Mouse (Mus musculus) G1E (cell line): ENCODE data around the gene Gm10272. TPM values are rescaled to one million over a fixed set of nuclear protein-coding genes. Genes with fewer than 3 reads are reported as not detected.
"Not testable (repeated sequence)": the region's sequence is repeated elsewhere in the genome, so short reads cannot be mapped to it uniquely, and the experiment has no call there.

Source experiments
- ATAC-seq: 2 replicates; pipeline ENCODE4 v1.8.0; 2016; ENCODE audit warnings: mild to moderate bottlenecking; ENCODE audit not compliant: insufficient number of reproducible peaks, poor library complexity, low FRiP score, severe bottlenecking; ENCODE audit errors: extremely low read depth
- DNase-seq: peaks from one replicate; pipeline ENCODE4 v3.0.0; 2012; ENCODE audit warnings: low spot score
- H3K27me3 ChIP-seq: 2 replicates; pipeline ENCODE4 v1.6.1; 2012; ENCODE audit warnings: mild to moderate bottlenecking, low read length, inconsistent platforms; ENCODE audit not compliant: insufficient read depth
- H3K36me3 ChIP-seq: replicated peaks from 2 replicates; pipeline ENCODE3; 2012; ENCODE audit warnings: mild to moderate bottlenecking, inconsistent platforms
- H3K4me1 ChIP-seq: 2 replicates; pipeline ENCODE4 v1.6.1; 2012; ENCODE audit warnings: low read depth, low read length, inconsistent platforms, mixed read lengths; ENCODE audit not compliant: insufficient read depth
- H3K4me3 ChIP-seq: 2 replicates; pipeline ENCODE4 v1.5.1; 2012; ENCODE audit warnings: low read depth, mild to moderate bottlenecking, inconsistent platforms, low read length, moderate library complexity, mixed read lengths
- H3K9me3 ChIP-seq: replicated peaks from 2 replicates; pipeline ENCODE4 v1.6.1; 2012; ENCODE audit warnings: inconsistent platforms
- CTCF ChIP-seq: IDR thresholded peaks from 2 replicates; pipeline ENCODE4 v1.5.1; 2012; ENCODE audit warnings: low read depth, low read length, inconsistent platforms, mixed read lengths
- GATA1 ChIP-seq: IDR thresholded peaks from 2 replicates; pipeline ENCODE4 v1.6.1; 2012; ENCODE audit warnings: borderline replicate concordance, low read length, inconsistent platforms, mixed read lengths
- GATA2 ChIP-seq: IDR thresholded peaks from 2 replicates; pipeline ENCODE4 v1.6.1; 2012; ENCODE audit warnings: low read depth, low read length, inconsistent platforms, borderline replicate concordance
- POLR2AphosphoS5 ChIP-seq: IDR thresholded peaks from 2 replicates; pipeline ENCODE4 v1.6.1; 2012; ENCODE audit warnings: low read depth, low read length, inconsistent platforms; ENCODE audit not compliant: insufficient replicate concordance
- TAL1 ChIP-seq: conservative IDR thresholded peaks from 2 replicates; pipeline ENCODE4 v1.6.1; 2012; ENCODE audit warnings: low read depth, low read length, inconsistent platforms, mixed read lengths
- polyA plus RNA-seq: library from polyadenylated mRNA; stranded (reverse); fragments of >175 nt; gene quantifications from 2 replicates; pipeline ENCODE4 v1.2.3, GENCODE M21; 2012
- total RNA-seq, 2 experiments: library from RNA; stranded (forward) in 1 of 2; stranded (reverse) in 1 of 2; fragments of 200-1000 nt in 1 of 2; fragments of >200 nt in 1 of 2; fragmentation: Nextera tagmentation in 1 of 2; gene quantifications; 2 replicates each; pipeline ENCODE4 v1.2.3; 2014 to 2017

Gm10272 gene
- total and polyA plus RNA-seq, 3 experiments: not detected

DNA sequence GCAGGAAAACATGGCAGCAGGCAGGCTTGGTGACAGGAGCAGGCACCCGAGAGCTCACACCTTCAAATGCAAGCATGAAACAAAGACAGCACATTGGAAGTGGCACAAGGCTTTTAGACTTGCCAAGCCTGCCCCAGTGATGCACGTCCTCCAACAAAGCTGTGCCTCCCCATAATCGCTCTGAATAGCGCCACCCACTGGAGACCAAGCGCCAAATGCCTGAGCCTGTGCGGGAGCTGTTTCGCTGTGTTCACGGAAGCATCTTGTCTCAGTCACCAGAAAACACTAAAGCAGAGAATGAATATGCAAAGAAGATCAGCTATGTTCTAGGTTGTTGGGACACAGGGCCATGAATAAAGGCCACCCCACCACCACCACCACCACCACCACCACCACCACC lies 18.4 kb downstream of the Gm10272 start:
- H3K4me3 ChIP-seq: no peak overlapping the region
- no peaks in the 10 kb centered on the region for H3K36me3 ChIP-seq
- TF ChIP-seq CTCF (no peak), TAL1 (no peak)
- no peak for ATAC-seq
- no peak for DNase-seq
- no peaks in the 10 kb centered on the region for H3K4me1 ChIP-seq
- H3K27me3 ChIP-seq: peaks cover 5% of the 10 kb centered on the region; the same call in 1 of the 2 replicates
- H3K9me3 ChIP-seq: peaks cover 4% of the 10 kb centered on the region

- Histone ChIP-seq H3K4me1 (no peaks in the 10 kb centered on the region), H3K4me3 (no peak within 1 kb of the TSS), H3K27me3 (no peaks in the 10 kb centered on the region), H3K9me3 (no peaks in the 10 kb centered on the region), H3K36me3 (no peaks in the 10 kb centered on the region)
- DNase-seq (no peak), ATAC-seq (no peak)
- no peak for TF ChIP-seq CTCF
- TF ChIP-seq TAL1: no peak
- TF ChIP-seq GATA2: no peak
- no peak for TF ChIP-seq GATA1
- no peak for TF ChIP-seq POLR2AphosphoS5
Measured at GRCm38 (mm10) chr10:77726186-77726585, 19.8 kb downstream of the Gm10272 start, which contains the start of gene Gm10100. TSS of gene Gm10100 (plus strand) at chr10:77726486.

DNA sequence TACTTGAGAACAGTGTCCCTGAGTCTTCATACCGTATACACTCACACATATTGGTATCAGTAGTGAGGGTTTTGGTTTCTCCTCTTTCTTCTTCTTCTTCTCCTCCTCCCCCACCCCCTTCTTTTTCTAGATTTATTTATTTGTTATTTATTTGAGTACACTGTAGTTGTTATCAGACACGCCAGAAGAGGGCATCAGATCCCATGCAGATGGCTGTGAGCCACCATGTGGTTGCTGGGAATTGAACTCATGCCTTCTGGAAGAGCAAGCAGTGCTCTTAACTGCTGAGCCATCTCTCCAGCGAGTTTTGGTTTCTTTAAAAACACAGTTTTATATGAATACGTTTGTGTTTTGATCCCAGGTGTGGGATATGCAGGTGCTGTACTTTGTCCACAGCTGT lies 21.9 kb downstream of the Gm10272 start:
- no peak for TF ChIP-seq CTCF
- no peak for TF ChIP-seq GATA1
- no peak for TF ChIP-seq TAL1
- no peak for TF ChIP-seq POLR2AphosphoS5
- TF ChIP-seq GATA2: no peak
- Histone ChIP-seq H3K36me3 (no peaks in the 10 kb centered on the region), H3K27me3 (peaks cover 6% of the 10 kb centered on the region; the same call in 1 of the 2 replicates), H3K4me1 (no peaks in the 10 kb centered on the region), H3K9me3 (no peaks in the 10 kb centered on the region), H3K4me3 (no peak overlapping the region)
- ATAC-seq (no peak), DNase-seq (no peak)

GRCm38 (mm10) chr10:77729241-77729640 lies 22.8 kb downstream of the Gm10272 start:
- ATAC-seq: no peak
- no peaks in the 10 kb centered on the region for H3K36me3 ChIP-seq
- H3K4me3 ChIP-seq: no peak overlapping the region
- no peak for DNase-seq
- no peaks in the 10 kb centered on the region for H3K9me3 ChIP-seq
- peaks cover 6% of the 10 kb centered on the region; the same call in 1 of the 2 replicates for H3K27me3 ChIP-seq
- TF ChIP-seq TAL1 (no peak), CTCF (peak; percentile 67)
- H3K4me1 ChIP-seq: no peaks in the 10 kb centered on the region

DNA sequence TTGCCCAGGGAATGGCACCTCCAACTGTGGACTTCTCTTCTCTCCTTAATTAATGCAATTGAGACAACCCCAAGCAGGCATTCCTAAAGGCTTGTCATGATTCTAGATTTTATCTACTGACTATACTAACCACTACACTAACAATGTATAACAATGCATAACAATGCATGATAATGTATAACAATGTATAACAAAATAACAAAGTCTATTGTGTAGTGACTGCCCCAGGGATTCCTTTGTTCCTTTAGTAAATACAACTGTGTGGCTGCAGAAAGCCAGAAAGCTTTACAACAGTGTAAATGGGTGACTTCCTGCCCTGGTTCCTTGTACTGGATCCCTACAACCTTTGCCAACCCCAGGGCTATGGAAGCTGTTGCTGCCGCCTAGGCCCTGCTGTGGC lies 29.5 kb downstream of the Gm10272 start:
- TF ChIP-seq CTCF (no peak), GATA1 (no peak), GATA2 (no peak), POLR2AphosphoS5 (no peak), TAL1 (no peak)
- ATAC-seq: no peak
- peaks cover 11% of the 10 kb centered on the region for H3K27me3 ChIP-seq

GRCm38 (mm10) chr10:77738929-77739328 lies 32.5 kb downstream of the Gm10272 start:
- no peak for ATAC-seq
- TF ChIP-seq TAL1 (no peak), CTCF (no peak), GATA2 (no peak), POLR2AphosphoS5 (no peak), GATA1 (no peak)
- DNase-seq: no peak

More for the DNA sequence above, 29.5 kb downstream of the Gm10272 start:
- Histone ChIP-seq H3K9me3 (peaks cover 5% of the 10 kb centered on the region), H3K4me1 (no peaks in the 10 kb centered on the region), H3K36me3 (no peaks in the 10 kb centered on the region), H3K4me3 (no peak overlapping the region)
- DNase-seq: no peak

GRCm38 (mm10) chr10:77741924-77742688 lies 35.7 kb downstream of the Gm10272 start, which contains the start of gene Gm18596:
TSS of gene Gm18596 (minus strand) at chr10:77742638.
- H3K36me3 ChIP-seq: not testable (repeated sequence)

More at GRCm38 (mm10) chr10:77738929-77739328, 32.5 kb downstream of the Gm10272 start:
- Histone ChIP-seq H3K4me1 (no peaks in the 10 kb centered on the region), H3K27me3 (peaks cover 7% of the 10 kb centered on the region), H3K9me3 (peaks cover 5% of the 10 kb centered on the region), H3K36me3 (no peaks in the 10 kb centered on the region), H3K4me3 (no peak overlapping the region)

DNA sequence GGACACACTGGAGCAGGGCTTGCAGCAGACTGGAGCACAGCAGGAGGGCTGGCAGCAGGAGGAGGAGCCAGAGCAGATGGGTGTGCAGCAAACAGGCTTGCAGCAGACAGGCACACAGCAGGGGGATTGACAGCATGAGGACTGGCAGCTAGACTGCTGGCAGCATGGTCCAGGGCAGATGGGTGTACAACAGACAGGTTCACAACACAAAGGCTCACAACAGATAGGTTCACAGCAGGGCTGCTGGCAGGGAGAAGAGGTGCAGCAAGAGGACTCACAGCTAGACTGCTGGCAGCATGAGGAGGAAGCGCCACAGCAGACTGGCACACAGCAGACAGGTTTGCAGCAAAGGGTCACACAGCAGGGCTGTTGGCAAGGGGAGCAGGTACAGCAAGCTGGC lies 44.3 kb downstream of the Gm10272 start:
- H3K4me3 ChIP-seq, DNase-seq, H3K36me3 ChIP-seq, ATAC-seq, H3K27me3 ChIP-seq, H3K4me1 ChIP-seq, H3K9me3 ChIP-seq: not testable (repeated sequence)

More at GRCm38 (mm10) chr10:77741924-77742688, 35.7 kb downstream of the Gm10272 start, which contains the start of gene Gm18596:
- H3K27me3 ChIP-seq, H3K4me1 ChIP-seq, DNase-seq, H3K9me3 ChIP-seq, ATAC-seq, H3K4me3 ChIP-seq: not testable (repeated sequence)

- H3K27me3 ChIP-seq, H3K4me1 ChIP-seq, DNase-seq, ATAC-seq, H3K4me3 ChIP-seq, H3K9me3 ChIP-seq, H3K36me3 ChIP-seq: not testable (repeated sequence)
Measured at GRCm38 (mm10) chr10:77751254-77751653, 44.8 kb downstream of the Gm10272 start, which contains the start of gene Gm9736. TSS of gene Gm9736 (minus strand) at chr10:77751354.

GRCm38 (mm10) chr10:77752312-77752711 lies 45.9 kb downstream of the Gm10272 start:
- not testable (repeated sequence) for H3K36me3 ChIP-seq, ATAC-seq, H3K27me3 ChIP-seq, H3K9me3 ChIP-seq, DNase-seq, H3K4me3 ChIP-seq, H3K4me1 ChIP-seq
